Mouse (Mus musculus) heart, postnatal 10 days (tissue): ENCODE data around the gene Mrpl37. TPM values are rescaled to one million over a fixed set of nuclear protein-coding genes. Genes with fewer than 3 reads are reported as not detected.
"Not testable (repeated sequence)": the region's sequence is repeated elsewhere in the genome, so short reads cannot be mapped to it uniquely, and the experiment has no call there.

ENCODE experiments used
- DNase-seq, 2 experiments: peaks; one replicate each; pipeline ENCODE4 v3.0.0; 2021
- intact Hi-C: fragments of 180-260 bp; cut with DNase I; formaldehyde crosslinking; loops from one replicate; pipeline ENCODE4 v1.15.1; 2025
- total RNA-seq, 2 experiments: library from RNA; stranded (reverse); gene quantifications; 2 replicates each; pipeline ENCODE4 v1.2.3; 2021

Gene Mrpl37
- total RNA-seq, result 10 to 100 TPM; 84.2 to 87.3 TPM

DNA sequence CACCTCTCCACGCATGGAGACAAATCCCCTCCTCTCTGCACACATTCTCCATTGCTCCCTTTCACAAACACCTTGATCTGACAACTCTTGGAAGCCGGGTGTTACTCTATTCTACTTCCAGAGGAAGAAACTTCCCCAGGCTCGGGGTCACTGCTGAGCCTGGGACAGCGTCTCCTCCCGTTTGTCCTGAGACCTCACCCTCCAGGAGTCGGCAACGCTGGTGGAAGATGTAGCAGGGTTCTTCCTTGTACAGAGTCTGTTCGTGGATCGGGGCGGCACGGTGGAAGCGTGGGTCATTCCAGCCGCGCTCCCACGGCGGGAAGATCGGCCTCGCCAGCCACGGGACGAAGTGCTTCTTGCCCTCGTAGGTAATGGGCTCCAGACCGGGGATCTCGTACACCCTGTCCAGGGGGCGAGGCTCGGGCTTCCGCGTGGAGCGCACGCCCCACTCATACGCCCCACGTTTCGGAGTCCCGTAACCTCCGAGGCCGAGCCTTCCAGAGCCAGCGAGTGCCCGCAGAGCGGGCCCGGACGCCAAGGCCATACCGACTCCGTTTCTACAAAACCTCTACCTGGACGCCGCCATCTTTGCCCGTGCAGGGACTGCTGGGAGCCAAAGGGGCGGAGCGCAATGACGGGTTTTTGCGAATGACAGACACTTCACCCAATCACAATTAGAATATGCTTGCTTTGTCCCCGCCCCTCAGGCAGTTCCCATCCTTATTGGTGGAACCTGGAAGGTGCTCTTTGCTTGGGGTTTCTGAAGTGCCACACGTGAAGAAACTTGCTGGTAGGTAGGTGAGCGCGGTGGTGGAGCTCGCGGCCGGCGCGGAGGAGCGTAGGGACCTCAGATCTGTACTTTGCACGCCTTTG lies at the start of gene Mrpl37, which contains the start of gene Cyb5rl:
Gene Mrpl37 (minus strand): TSS at position 617 of the 873 bp plus-strand sequence.
Gene Cyb5rl (plus strand): TSS at position 737 of the 873 bp plus-strand sequence.
- peak; percentile 98 to 99 for DNase-seq

GRCm38 (mm10) chr4:107114278-107114677 lies 47.6 kb upstream of the Mrpl37 start:
- intact Hi-C loops, result no loop called here
- no peak for DNase-seq

More for the DNA sequence above, at the start of gene Mrpl37, which contains the start of gene Cyb5rl:
- intact Hi-C loops, result loop anchor here (2.0 to 5.0 kb wide), 3 partner anchors 98 to 229 kb away; partner anchors contain the start of gene Ssbp3

- DNase-seq, intact Hi-C loops: not testable (repeated sequence)
These were observed 42.5 kb upstream of the Mrpl37 start for GRCm38 (mm10) chr4:107109181-107109580.

GRCm38 (mm10) chr4:107108291-107108731 lies 41.6 kb upstream of the Mrpl37 start:
- intact Hi-C loops, result no loop called here

GRCm38 (mm10) chr4:107106777-107107176 lies 40.1 kb upstream of the Mrpl37 start:
- DNase-seq, result no peak
- intact Hi-C loops, result no loop called here

More at GRCm38 (mm10) chr4:107108291-107108731, 41.6 kb upstream of the Mrpl37 start:
- peak in 1 of 2 experiments; percentile 8 for DNase-seq

- intact Hi-C loops, result no loop called here
- DNase-seq, result no peak
These were observed 35.6 kb upstream of the Mrpl37 start for GRCm38 (mm10) chr4:107102220-107102619.

- intact Hi-C loops, result no loop called here
These were observed 32.3 kb upstream of the Mrpl37 start for GRCm38 (mm10) chr4:107098791-107099525.

DNA sequence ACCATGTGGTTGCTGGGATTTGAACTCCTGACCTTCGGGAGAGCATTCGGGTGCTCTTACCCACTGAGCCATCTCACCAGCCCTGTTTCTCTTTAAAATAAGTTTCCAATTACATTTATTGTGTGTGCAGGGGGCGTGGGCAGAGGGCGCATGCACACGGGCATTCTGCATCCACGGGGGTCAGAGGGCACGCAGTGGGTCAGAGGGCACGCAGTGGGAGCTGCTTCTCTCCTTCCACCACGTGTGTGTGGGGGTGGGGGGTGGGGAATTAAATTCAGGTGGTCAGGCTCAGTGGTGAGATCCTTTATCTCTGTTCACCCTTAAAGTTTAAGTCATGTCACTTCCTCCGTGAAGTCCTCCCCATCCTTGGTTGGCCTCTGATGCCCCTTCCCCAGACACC lies 31.7 kb upstream of the Mrpl37 start:
- intact Hi-C loops, result no loop called here

More at GRCm38 (mm10) chr4:107098791-107099525, 32.3 kb upstream of the Mrpl37 start:
- DNase-seq, result no peak

GRCm38 (mm10) chr4:107097871-107098270 lies 31.2 kb upstream of the Mrpl37 start:
- DNase-seq, result no peak
- intact Hi-C loops, result no loop called here

More for the DNA sequence above, 31.7 kb upstream of the Mrpl37 start:
- no peak for DNase-seq

GRCm38 (mm10) chr4:107096841-107097373 lies 30.2 kb upstream of the Mrpl37 start, which contains the start of gene Cdcp2:
TSS of gene Cdcp2 (plus strand) at chr4:107096891.
- intact Hi-C loops, result no loop called here
- DNase-seq, result no peak

- no peak for DNase-seq
- intact Hi-C loops, result no loop called here
These were observed 29.4 kb upstream of the Mrpl37 start for GRCm38 (mm10) chr4:107096043-107096442.

DNA sequence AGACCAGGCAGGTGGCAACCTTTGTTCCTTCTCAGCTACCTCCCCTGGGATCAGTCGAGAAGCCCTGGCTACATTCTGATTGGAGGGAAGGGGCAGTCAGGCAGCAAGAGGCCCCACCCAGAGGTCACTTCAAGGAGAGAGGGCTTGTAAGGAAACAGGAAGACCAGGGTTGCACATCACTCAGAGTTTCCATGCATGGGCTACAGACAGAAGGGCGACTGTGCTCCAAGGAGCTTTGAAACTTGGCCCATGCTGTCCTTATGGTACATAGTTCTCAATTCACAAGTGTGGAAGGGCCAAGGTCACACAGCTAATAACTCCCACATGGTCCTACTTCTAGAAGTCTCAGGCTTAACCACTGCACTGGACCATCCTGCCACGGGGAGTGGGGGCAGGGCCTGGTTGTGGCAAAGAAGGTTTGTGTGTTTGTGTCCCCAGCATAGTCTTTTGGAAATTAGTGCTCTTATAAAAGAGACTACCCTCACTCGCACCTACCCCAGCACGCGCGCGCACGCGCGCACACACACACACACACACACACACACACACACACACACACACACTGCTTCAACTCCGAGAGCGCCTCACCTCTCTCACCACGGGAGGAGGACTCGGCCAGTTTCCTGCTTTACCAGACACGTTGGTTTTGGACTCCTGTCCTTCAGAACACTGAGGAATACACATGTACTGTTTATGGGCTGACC lies 28.0 kb upstream of the Mrpl37 start:
- no peak for DNase-seq
- intact Hi-C loops, result no loop called here

DNA sequence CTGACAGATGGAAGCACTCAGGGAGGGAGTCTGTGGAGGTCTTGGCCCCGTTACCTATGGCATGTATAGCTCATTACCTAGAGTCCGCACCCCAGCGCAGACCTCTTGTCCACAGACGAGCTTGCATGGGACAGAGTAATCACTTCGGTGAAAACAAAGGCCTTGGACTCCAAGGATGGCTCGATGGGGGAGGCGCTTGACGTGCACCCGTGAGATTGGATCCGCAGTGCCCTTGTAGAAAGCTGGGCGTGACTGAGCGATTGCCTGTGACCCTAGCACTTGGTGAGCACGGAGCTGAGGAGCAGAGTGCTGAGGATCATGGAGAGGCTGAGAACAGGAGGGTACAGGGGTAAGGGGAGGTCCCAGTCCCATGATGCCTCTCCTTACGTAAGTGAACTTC lies 25.0 kb upstream of the Mrpl37 start:
- no peak for DNase-seq
- intact Hi-C loops, result no loop called here

DNA sequence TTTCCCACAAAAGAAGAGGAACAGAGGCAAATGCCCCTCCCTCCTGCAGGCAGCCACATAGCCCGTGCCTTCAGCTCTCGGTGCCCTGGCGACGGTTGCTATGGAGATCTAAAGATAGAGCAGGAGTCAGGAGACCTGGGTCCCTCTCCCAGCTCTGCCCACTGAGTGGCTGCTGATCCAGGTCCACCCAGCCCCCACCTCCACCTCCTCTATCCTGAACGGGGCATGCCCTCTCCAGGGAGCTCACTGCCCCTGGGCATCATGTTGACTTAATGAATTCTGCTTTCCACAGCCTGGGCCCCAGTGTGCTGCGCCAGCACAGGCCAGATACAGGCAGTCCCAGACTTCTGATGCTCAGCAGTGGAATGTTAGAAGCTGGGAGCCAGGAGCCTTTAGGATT lies 18.2 kb upstream of the Mrpl37 start:
- intact Hi-C loops, result no loop called here
- DNase-seq, result peak in 1 of 2 experiments; percentile 34

- intact Hi-C loops, result no loop called here
- peak in 1 of 2 experiments; percentile 18 for DNase-seq
These were observed 17.7 kb upstream of the Mrpl37 start for GRCm38 (mm10) chr4:107084343-107084742.

DNA sequence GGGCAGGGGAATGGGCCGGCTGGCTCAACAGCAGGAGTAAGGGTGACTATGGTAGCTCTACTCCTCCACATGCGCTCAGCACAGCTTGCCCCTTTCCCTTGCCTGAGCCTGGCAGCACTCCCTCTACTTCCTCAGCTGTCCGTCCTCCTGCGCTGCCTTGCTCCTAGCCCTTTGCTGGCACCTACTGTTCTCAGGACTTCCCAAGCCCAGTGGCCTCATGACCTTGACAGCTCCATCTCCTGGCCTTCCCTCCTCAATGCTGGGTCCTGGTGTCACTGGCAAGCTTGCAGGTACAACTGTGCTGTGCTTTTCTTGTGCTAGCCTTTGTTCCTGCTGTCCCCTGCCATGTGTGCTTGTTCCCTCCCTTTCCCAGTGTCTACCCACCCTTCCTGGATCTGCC lies 16.5 kb upstream of the Mrpl37 start:
- intact Hi-C loops, result no loop called here
- no peak for DNase-seq

DNA sequence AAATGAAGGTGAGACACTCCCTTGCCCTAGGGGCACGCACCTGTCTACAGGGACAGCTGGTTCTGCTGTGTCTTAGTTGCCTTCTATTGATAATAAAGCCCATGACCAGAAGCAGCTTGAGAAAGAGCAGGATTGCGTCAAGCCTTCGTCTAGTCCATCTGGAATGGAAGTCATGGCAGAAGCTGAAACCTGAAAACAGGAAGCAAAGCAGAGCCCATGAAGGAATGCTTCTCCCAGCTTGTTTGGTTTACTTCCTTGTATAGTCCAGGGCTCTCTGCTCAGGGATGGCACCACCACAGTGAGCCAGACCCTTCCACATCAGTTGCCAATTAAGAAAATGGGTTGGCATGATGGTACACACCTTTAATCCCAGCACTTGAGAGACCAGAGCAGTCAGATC lies 15.5 kb upstream of the Mrpl37 start:
- no peak for DNase-seq
- intact Hi-C loops, result no loop called here

- no peak for DNase-seq
- intact Hi-C loops, result loop anchor here (5.0 kb wide), 1 partner anchor 43 kb away; no protein-coding TSS in a partner anchor
These were observed 13.0 kb upstream of the Mrpl37 start for GRCm38 (mm10) chr4:107079716-107080115.

- DNase-seq, result no peak
- intact Hi-C loops, result loop anchor here (5.0 kb wide), 1 partner anchor 43 kb away; no protein-coding TSS in a partner anchor
These were observed 12.2 kb upstream of the Mrpl37 start for GRCm38 (mm10) chr4:107078894-107079293.

DNA sequence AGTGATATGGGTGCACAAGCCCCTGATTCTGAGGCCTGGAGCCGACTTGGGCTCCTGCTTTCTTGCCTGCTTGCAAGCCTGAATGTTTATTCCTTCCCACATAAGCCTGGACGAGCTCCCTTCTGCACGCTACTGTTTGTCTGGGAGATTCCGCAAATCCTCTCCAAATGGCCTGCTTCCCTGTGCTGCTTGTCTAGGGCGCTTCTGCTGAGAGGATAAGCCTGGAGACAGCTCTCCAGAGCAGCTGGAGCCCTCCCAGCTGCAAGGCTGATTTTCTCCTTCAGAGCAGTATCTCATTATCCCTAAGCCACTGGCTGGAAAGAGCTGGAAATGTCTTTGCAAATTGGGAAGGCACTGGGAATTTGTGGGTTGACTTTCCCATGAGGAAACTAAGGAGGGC lies 8.8 kb upstream of the Mrpl37 start:
- peak; percentile 26 to 33 for DNase-seq
- intact Hi-C loops, result loop anchor here (5.0 kb wide), 1 partner anchor 47 kb away; no protein-coding TSS in a partner anchor
